Mouse (Mus musculus) intestine, embryonic 14.5 days (tissue): ENCODE data around the gene Bbx. TPM values are rescaled to one million over a fixed set of nuclear protein-coding genes. Genes with fewer than 3 reads are reported as not detected.

Experiments
- ATAC-seq: fragments of 200-750 bp; cut with Nextera tagmentation; replicated peaks from 2 replicates; pipeline ENCODE4 v1.8.0; 2017; ENCODE audit warnings: low read depth, moderate number of reproducible peaks, moderate TSS enrichment, moderate library complexity; ENCODE audit not compliant: low FRiP score, low TSS enrichment
- DNase-seq: peaks from one replicate; pipeline ENCODE4 v3.0.0-alpha.2; 2018; ENCODE audit warnings: low spot score
- H3K27ac ChIP-seq: fragments of 300-500 bp; sonication (generic); 2 replicates; pipeline ENCODE4 v1.5.1; 2014; ENCODE audit warnings: low read depth, mild to moderate bottlenecking, control low read depth
- H3K27me3 ChIP-seq: fragments of 300-500 bp; sonication (generic); replicated peaks from 2 replicates; pipeline ENCODE4 v1.6.1; 2014; ENCODE audit warnings: low read length, control low read depth; ENCODE audit not compliant: control insufficient read depth, insufficient read depth
- H3K36me3 ChIP-seq: fragments of 300-500 bp; sonication (generic); 2 replicates; pipeline ENCODE4 v1.6.1; 2014; ENCODE audit warnings: low read length, control low read depth; ENCODE audit not compliant: control insufficient read depth, insufficient read depth
- H3K4me1 ChIP-seq: fragments of 300-500 bp; sonication (generic); replicated peaks from 2 replicates; pipeline ENCODE4 v1.6.1; 2014; ENCODE audit warnings: low read length, control low read depth, mixed read lengths; ENCODE audit not compliant: control insufficient read depth, insufficient read depth
- H3K4me2 ChIP-seq: fragments of 300-500 bp; sonication (generic); 2 replicates; pipeline ENCODE4 v1.6.1; 2014; ENCODE audit warnings: low read length
- H3K4me3 ChIP-seq: fragments of 300-500 bp; sonication (generic); 2 replicates; pipeline ENCODE4 v1.5.1; 2014; ENCODE audit warnings: low read depth, low read length, control low read depth, mixed read lengths
- H3K9ac ChIP-seq: fragments of 300-500 bp; sonication (generic); 2 replicates; pipeline ENCODE4 v1.6.1; 2014; ENCODE audit warnings: mild to moderate bottlenecking, low read length
- H3K9me3 ChIP-seq: fragments of 300-500 bp; sonication (generic); 2 replicates; pipeline ENCODE4 v1.6.1; 2016; ENCODE audit warnings: low read length, control low read depth; ENCODE audit not compliant: control insufficient read depth
- WGBS: fragments of 180-500 bp; shearing (Covaris S2); extraction: QIAGEN DNeasy Blood & Tissue Kit; methylation state at CpG from one replicate; pipeline ENCODE4 v1.1.7; 2014; 5-methylcytosine and 5-hydroxymethylcytosine counted together
- polyA plus RNA-seq: library from polyadenylated mRNA; unstranded; fragments of >200 nt; fragmentation: Nextera tagmentation; extraction: Ambion mirVana; gene quantifications from 2 replicates; pipeline ENCODE4 v1.2.1, GENCODE M21; 2014

Gene Bbx
- polyA plus RNA-seq, 1 experiment from 2014 or later = 34.0 TPM

GRCm38 (mm10) chr16:50200214-50200613 lies 232.0 kb downstream of the Bbx start:
- no peak overlapping the region for H3K4me2 ChIP-seq
- no peaks in the 10 kb centered on the region for H3K4me1 ChIP-seq
- H3K9me3 ChIP-seq = no peaks in the 10 kb centered on the region
- H3K36me3 ChIP-seq = peaks cover 34% of the 10 kb centered on the region
- no peak overlapping the region for H3K27ac ChIP-seq
- DNase-seq (no peak), ATAC-seq (no peak)
- WGBS = 96% methylated on average over 15 of the region's 15 CpGs
- no peaks in the 10 kb centered on the region for H3K27me3 ChIP-seq
- H3K4me3 ChIP-seq = no peak overlapping the region
- H3K9ac ChIP-seq = no peak overlapping the region

GRCm38 (mm10) chr16:50196118-50196517 lies 236.1 kb downstream of the Bbx start:
- H3K36me3 ChIP-seq = peaks cover 44% of the 10 kb centered on the region
- 70% methylated on average over 4 of the region's 4 CpGs for WGBS
- H3K4me2 ChIP-seq = no peak overlapping the region
- no peak overlapping the region for H3K9ac ChIP-seq
- ATAC-seq (no peak), DNase-seq (no peak)
- H3K9me3 ChIP-seq = no peaks in the 10 kb centered on the region
- H3K4me3 ChIP-seq = no peak overlapping the region
- no peak overlapping the region for H3K27ac ChIP-seq
- no peaks in the 10 kb centered on the region for H3K4me1 ChIP-seq
- H3K27me3 ChIP-seq = no peaks in the 10 kb centered on the region

GRCm38 (mm10) chr16:50192626-50193025 lies 239.6 kb downstream of the Bbx start:
- H3K4me2 ChIP-seq = no peak overlapping the region
- H3K27ac ChIP-seq = no peak overlapping the region
- ATAC-seq (no peak), DNase-seq (no peak)
- H3K9ac ChIP-seq = no peak overlapping the region
- no peaks in the 10 kb centered on the region for H3K27me3 ChIP-seq
- H3K36me3 ChIP-seq = peaks cover 19% of the 10 kb centered on the region
- WGBS = 88% methylated on average over 1 of the region's 1 CpGs
- H3K9me3 ChIP-seq = no peaks in the 10 kb centered on the region
- H3K4me3 ChIP-seq = no peak overlapping the region
- H3K4me1 ChIP-seq = no peaks in the 10 kb centered on the region

DNA sequence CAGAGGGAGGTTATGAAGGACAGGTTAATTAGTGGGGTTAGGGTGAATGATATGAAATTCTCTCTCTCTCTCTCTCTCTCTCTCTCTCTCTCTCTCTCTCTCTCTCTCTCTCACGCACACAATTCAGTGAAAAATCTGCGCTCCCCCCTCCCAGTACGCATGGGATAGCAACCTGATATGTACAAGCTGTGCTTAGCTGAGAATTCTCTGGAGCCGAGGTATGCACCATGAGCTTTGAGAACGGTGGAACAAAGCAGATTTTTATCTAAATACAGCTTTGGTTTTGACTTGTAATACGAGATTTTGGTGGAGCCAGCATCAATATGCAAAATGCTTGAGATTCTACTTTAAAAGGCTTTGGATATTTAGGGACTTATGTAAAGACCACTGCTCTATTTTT lies 243.1 kb downstream of the Bbx start:
- no peaks in the 10 kb centered on the region for H3K27me3 ChIP-seq
- no peak for ATAC-seq
- no peak overlapping the region for H3K4me3 ChIP-seq
- no peak for DNase-seq
- no peaks in the 10 kb centered on the region; the same call in 1 of the 2 replicates for H3K4me1 ChIP-seq
- H3K36me3 ChIP-seq = peaks cover 10% of the 10 kb centered on the region; the same call in 1 of the 2 replicates
- H3K4me2 ChIP-seq = no peak overlapping the region
- 54% methylated on average over 6 of the region's 6 CpGs for WGBS
- no peak overlapping the region for H3K9ac ChIP-seq
- H3K27ac ChIP-seq = no peak overlapping the region
- H3K9me3 ChIP-seq = no peaks in the 10 kb centered on the region

DNA sequence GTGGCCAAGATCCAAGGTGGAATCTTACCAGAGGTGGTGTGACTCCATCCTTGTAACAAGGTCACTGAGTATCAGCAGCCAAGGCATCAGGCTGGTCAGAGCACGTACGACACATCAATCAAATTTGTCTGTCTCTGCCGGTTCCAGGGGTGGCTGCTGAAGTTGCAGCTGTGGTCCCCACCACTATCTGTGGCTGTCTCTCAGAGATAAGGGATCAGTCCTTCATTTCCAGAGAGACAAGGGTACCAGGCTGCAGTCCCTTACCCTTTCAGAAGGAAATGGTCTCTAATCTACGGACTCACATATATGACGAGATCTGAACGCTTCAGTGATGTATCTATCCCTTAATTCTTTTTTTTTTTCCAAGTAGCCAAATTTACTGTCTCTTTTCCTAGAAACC lies 245.6 kb downstream of the Bbx start:
- H3K36me3 ChIP-seq = no peaks in the 10 kb centered on the region
- DNase-seq = no peak
- H3K4me3 ChIP-seq = no peak overlapping the region
- no peak overlapping the region for H3K4me2 ChIP-seq
- 77% methylated on average over 6 of the region's 6 CpGs for WGBS
- H3K27ac ChIP-seq = no peak overlapping the region
- no peak overlapping the region for H3K9ac ChIP-seq
- no peaks in the 10 kb centered on the region for H3K9me3 ChIP-seq
- no peaks in the 10 kb centered on the region for H3K27me3 ChIP-seq
- H3K4me1 ChIP-seq = no peaks in the 10 kb centered on the region; the same call in 1 of the 2 replicates
- no peak for ATAC-seq

DNA sequence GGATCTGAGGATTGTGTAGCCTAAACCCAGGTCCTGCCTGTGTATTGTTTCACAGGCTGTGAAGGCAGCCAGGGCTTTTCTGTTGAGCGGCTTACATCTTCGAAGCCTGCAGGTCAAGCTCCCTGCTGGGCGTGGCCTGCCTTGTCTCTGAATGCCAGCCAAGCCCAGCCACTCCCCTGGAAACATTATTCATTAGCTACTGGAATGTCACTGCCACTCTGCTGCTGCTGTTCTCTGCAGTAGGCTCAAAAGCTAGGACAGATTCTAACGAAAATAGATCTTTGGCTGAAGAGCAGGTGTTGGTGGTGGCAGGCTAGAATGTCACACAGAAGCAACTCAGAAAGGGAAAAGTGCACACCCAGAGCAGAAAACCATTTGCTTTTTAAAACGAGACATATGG lies 247.1 kb downstream of the Bbx start:
- ATAC-seq (peak; percentile 68), DNase-seq (no peak)
- WGBS = 14% methylated on average over 5 of the region's 5 CpGs
- Histone ChIP-seq H3K36me3 (no peaks in the 10 kb centered on the region), H3K4me1 (no peaks in the 10 kb centered on the region; the same call in 1 of the 2 replicates), H3K4me3 (no peak overlapping the region), H3K27ac (no peak overlapping the region), H3K9me3 (no peaks in the 10 kb centered on the region), H3K4me2 (no peak overlapping the region), H3K9ac (no peak overlapping the region), H3K27me3 (no peaks in the 10 kb centered on the region)

GRCm38 (mm10) chr16:50182988-50183387 lies 249.2 kb downstream of the Bbx start:
- WGBS = 77% methylated on average over 8 of the region's 8 CpGs
- Histone ChIP-seq H3K4me3 (no peak overlapping the region), H3K4me2 (no peak overlapping the region), H3K27me3 (no peaks in the 10 kb centered on the region), H3K36me3 (no peaks in the 10 kb centered on the region), H3K4me1 (no peaks in the 10 kb centered on the region; the same call in 1 of the 2 replicates), H3K27ac (no peak overlapping the region), H3K9me3 (no peaks in the 10 kb centered on the region), H3K9ac (no peak overlapping the region)
- DNase-seq (no peak), ATAC-seq (no peak)

DNA sequence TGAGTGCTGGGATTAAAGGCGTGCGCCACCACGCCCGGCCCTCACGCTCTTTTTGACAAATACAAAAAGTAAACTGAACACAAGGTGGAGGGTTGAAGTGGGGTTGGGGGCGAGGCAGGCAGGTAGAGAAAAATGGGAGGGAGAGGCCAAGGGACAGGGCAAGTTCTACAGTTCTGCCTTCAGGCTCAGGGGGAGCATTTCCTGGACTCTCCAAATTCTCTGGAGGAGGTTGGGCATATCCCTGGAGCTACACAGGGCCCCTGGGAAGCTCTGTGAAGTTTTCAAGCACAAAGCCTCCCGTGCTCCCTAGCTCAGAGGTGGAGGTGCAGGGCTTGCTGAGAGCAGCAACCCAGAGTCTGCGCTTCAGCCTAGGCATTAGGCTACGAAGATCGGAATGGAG lies 249.6 kb downstream of the Bbx start:
- WGBS = 84% methylated on average over 10 of the region's 10 CpGs
- H3K36me3 ChIP-seq = no peaks in the 10 kb centered on the region
- no peak for ATAC-seq

DNA sequence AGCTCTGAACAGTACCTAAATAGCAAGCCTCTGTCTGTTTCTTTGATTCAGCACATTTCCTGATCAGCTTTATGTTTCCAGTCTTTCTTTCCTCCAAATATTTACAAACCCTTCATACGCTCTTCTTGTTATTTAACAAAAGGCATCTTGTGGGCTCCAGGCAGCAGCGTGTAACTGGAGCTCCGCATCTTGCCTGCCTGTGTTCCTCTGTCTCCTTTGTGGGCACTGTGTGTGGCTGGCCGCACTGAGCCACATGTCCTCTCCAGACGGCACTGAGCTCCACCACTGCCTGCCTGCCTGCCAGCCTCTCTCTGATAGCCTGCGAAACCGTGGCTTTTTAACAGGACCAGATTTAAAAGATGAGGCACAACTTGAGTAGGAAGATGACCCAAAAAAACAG lies 259.4 kb downstream of the Bbx start:
- no peaks in the 10 kb centered on the region for H3K9me3 ChIP-seq
- no peaks in the 10 kb centered on the region for H3K36me3 ChIP-seq
- no peak overlapping the region for H3K4me3 ChIP-seq
- no peak overlapping the region for H3K27ac ChIP-seq
- no peaks in the 10 kb centered on the region for H3K27me3 ChIP-seq
- DNase-seq (no peak), ATAC-seq (no peak)
- no peaks in the 10 kb centered on the region for H3K4me1 ChIP-seq
- no peak overlapping the region for H3K9ac ChIP-seq
- 40% methylated on average over 7 of the region's 7 CpGs for WGBS
- no peak overlapping the region for H3K4me2 ChIP-seq

More for the DNA sequence above, 249.6 kb downstream of the Bbx start:
- Histone ChIP-seq H3K9me3 (no peaks in the 10 kb centered on the region), H3K27me3 (no peaks in the 10 kb centered on the region), H3K4me1 (no peaks in the 10 kb centered on the region; the same call in 1 of the 2 replicates), H3K9ac (no peak overlapping the region), H3K4me2 (no peak overlapping the region), H3K4me3 (no peak overlapping the region), H3K27ac (no peak overlapping the region)
- DNase-seq = no peak
